Mouse (Mus musculus) ES-E14 (cell line): Measurements from ENCODE around the gene Astn2. TPM values are rescaled to one million over a fixed set of nuclear protein-coding genes. Genes with fewer than 3 reads are reported as not detected.

Experiments
- DNase-seq: peaks from one replicate; pipeline ENCODE4 v3.0.0-alpha.2; 2013; ENCODE audit warnings: low read depth, low spot score
- H3K27ac ChIP-seq: 2 replicates; pipeline ENCODE4 v1.5.1; 2012; ENCODE audit warnings: low read depth, mild to moderate bottlenecking, low read length, moderate library complexity, mixed read lengths; ENCODE audit not compliant: poor library complexity, insufficient read depth, severe bottlenecking
- H3K36me3 ChIP-seq: 2 replicates; pipeline ENCODE4 v1.6.1; 2012; ENCODE audit warnings: mild to moderate bottlenecking, low read length, moderate library complexity, mixed read lengths; ENCODE audit not compliant: control insufficient read depth, poor library complexity, insufficient read depth, severe bottlenecking
- H3K4me1 ChIP-seq, 2 experiments: fragments of 150-350 bp in 1 of 2; sonication (generic) in 1 of 2; 2 replicates each; pipeline ENCODE4 v1.6.1; 2012; ENCODE audit warnings: low read length in 2 of 2, mild to moderate bottlenecking in 1 of 2, mixed read lengths in 1 of 2; ENCODE audit not compliant: control insufficient read depth in 2 of 2, insufficient read depth in 2 of 2, poor library complexity in 1 of 2
- H3K4me3 ChIP-seq, 2 experiments: fragments of 150-350 bp in 1 of 2; sonication (generic) in 1 of 2; 2 replicates each; pipeline ENCODE4 v1.5.1; 2012; ENCODE audit warnings: low read length in 2 of 2, low read depth in 1 of 2, mild to moderate bottlenecking in 1 of 2, mixed read lengths in 1 of 2; ENCODE audit not compliant: insufficient read depth in 1 of 2, poor library complexity in 1 of 2, severe bottlenecking in 1 of 2
- H3K9ac ChIP-seq: 2 replicates; pipeline ENCODE4 v1.6.1; 2012; ENCODE audit warnings: low read depth, mild to moderate bottlenecking, low read length, mixed read lengths; ENCODE audit not compliant: poor library complexity, insufficient read depth, severe bottlenecking
- H3K9me3 ChIP-seq: fragments of 150-350 bp; sonication (generic); 2 replicates; pipeline ENCODE4 v1.6.1; 2012; ENCODE audit warnings: low read depth, mild to moderate bottlenecking, low read length; ENCODE audit not compliant: control insufficient read depth, insufficient read depth
- CHD2 ChIP-seq: IDR thresholded peaks from 2 replicates; pipeline ENCODE4 v1.6.1; 2014; ENCODE audit warnings: mild to moderate bottlenecking, low read depth, low read length, inconsistent platforms
- HCFC1 ChIP-seq: IDR thresholded peaks from 2 replicates; pipeline ENCODE4 v1.6.1; 2012; ENCODE audit warnings: low read length, inconsistent platforms, borderline replicate concordance; ENCODE audit not compliant: insufficient read depth
- MAFK ChIP-seq: IDR thresholded peaks from 2 replicates; pipeline ENCODE4 v1.6.1; 2014; ENCODE audit warnings: mild to moderate bottlenecking, low read depth, low read length, inconsistent platforms; ENCODE audit not compliant: insufficient read depth
- ZC3H11A ChIP-seq: IDR thresholded peaks from 2 replicates; pipeline ENCODE4 v1.6.1; 2012; ENCODE audit warnings: low read depth, mild to moderate bottlenecking, inconsistent platforms, low read length, borderline replicate concordance
- ZNF384 ChIP-seq: IDR thresholded peaks from 2 replicates; pipeline ENCODE4 v1.6.1; 2012; ENCODE audit warnings: low read depth, low read length, inconsistent platforms
- in situ Hi-C, 2 experiments: fragments of 600-800 bp; cut with MboI; formaldehyde crosslinking; loops; one replicate each; pipeline ENCODE4 v1.15.1; 2025; ENCODE audit warnings: low sequenced_read_pairs in 2 of 2, inconsistent platforms in 1 of 2; ENCODE audit not compliant: unreplicated experiment in 2 of 2
- total RNA-seq: library from RNA; depleted of rRNA; stranded (reverse); fragments of 300-350 nt; gene quantifications from 2 replicates; pipeline ENCODE4 v1.2.3, GENCODE M21; 2012

Gene Astn2
- total RNA-seq, 1 experiment = 0.04 TPM

- in situ Hi-C loops = no loop called here
- no peaks in the 10 kb centered on the region for H3K36me3 ChIP-seq
- H3K9me3 ChIP-seq = no peaks in the 10 kb centered on the region
- no peak for DNase-seq
- H3K4me1 ChIP-seq = no peaks in the 10 kb centered on the region
- H3K9ac ChIP-seq = no peak overlapping the region
- no peak overlapping the region for H3K27ac ChIP-seq
- TF ChIP-seq HCFC1 = no peak
- no peak overlapping the region for H3K4me3 ChIP-seq
These were observed 246.8 kb downstream of the Astn2 start for GRCm38 (mm10) chr4:66157439-66158113.

GRCm38 (mm10) chr4:66146546-66146945 is 257.9 kb downstream of the Astn2 start:
- Histone ChIP-seq H3K36me3 (no peaks in the 10 kb centered on the region), H3K4me3 (no peak overlapping the region), H3K4me1 (no peaks in the 10 kb centered on the region), H3K9ac (no peak overlapping the region), H3K27ac (no peak overlapping the region), H3K9me3 (no peaks in the 10 kb centered on the region)
- in situ Hi-C loops = no loop called here
- DNase-seq = no peak
- TF ChIP-seq MAFK (no peak), CHD2 (no peak), HCFC1 (no peak), ZC3H11A (no peak), ZNF384 (no peak)

GRCm38 (mm10) chr4:66126181-66126580 is 278.2 kb downstream of the Astn2 start:
- Histone ChIP-seq H3K9me3 (no peaks in the 10 kb centered on the region), H3K4me1 (no peaks in the 10 kb centered on the region), H3K9ac (no peak overlapping the region), H3K36me3 (no peaks in the 10 kb centered on the region), H3K4me3 (no peak overlapping the region), H3K27ac (no peak overlapping the region)
- TF ChIP-seq ZC3H11A (no peak), HCFC1 (no peak), ZNF384 (no peak), MAFK (no peak)
- DNase-seq = no peak
- in situ Hi-C loops = no loop called here

GRCm38 (mm10) chr4:66122766-66123358 is 281.5 kb downstream of the Astn2 start:
- H3K9ac ChIP-seq = no peak overlapping the region
- no peak overlapping the region for H3K4me3 ChIP-seq
- no peak for DNase-seq
- in situ Hi-C loops = no loop called here
- H3K9me3 ChIP-seq = no peaks in the 10 kb centered on the region
- H3K36me3 ChIP-seq = no peaks in the 10 kb centered on the region
- no peak overlapping the region for H3K27ac ChIP-seq
- H3K4me1 ChIP-seq = no peaks in the 10 kb centered on the region
- TF ChIP-seq ZC3H11A = no peak
- no peak for TF ChIP-seq HCFC1
- TF ChIP-seq ZNF384 = no peak
- TF ChIP-seq MAFK = no peak
- no peak for TF ChIP-seq CHD2

- no peak overlapping the region for H3K4me3 ChIP-seq
- H3K27ac ChIP-seq = no peak overlapping the region
- H3K4me1 ChIP-seq = no peaks in the 10 kb centered on the region
- in situ Hi-C loops = no loop called here
- no peak for DNase-seq
- no peaks in the 10 kb centered on the region for H3K9me3 ChIP-seq
- no peaks in the 10 kb centered on the region for H3K36me3 ChIP-seq
- no peak for TF ChIP-seq HCFC1
- TF ChIP-seq ZNF384 = no peak
- no peak for TF ChIP-seq MAFK
- no peak for TF ChIP-seq CHD2
- TF ChIP-seq ZC3H11A = no peak
- H3K9ac ChIP-seq = no peak overlapping the region
These were observed 290.2 kb downstream of the Astn2 start for GRCm38 (mm10) chr4:66114243-66114642.
